ENCODE assay signal across 8 mouse cellular contexts in genomic region chr13:111904616-111905212, GRCm38 (mm10).
DNase-seq lines count a peak whose midpoint lies in the region; ATAC-seq and TF ChIP-seq lines count a peak whose summit lies in the region.

No protein-coding gene starts in this region.

- no peaks in the 10 kb centered on the region for H3K9me3 ChIP-seq in embryonic facial prominence, embryonic 15.5 days (replicated peaks)
- H3K9me3 ChIP-seq in hindbrain, embryonic 13.5 days, result no peaks in the 10 kb centered on the region
- H3K9me3 ChIP-seq in limb, embryonic 10.5 days (replicated peaks), result no peaks in the 10 kb centered on the region

- no peaks in the 10 kb centered on the region for H3K36me3 ChIP-seq in embryonic facial prominence, embryonic 15.5 days
- H3K36me3 ChIP-seq in hindbrain, embryonic 13.5 days, result no peaks in the 10 kb centered on the region
- no peaks in the 10 kb centered on the region for H3K36me3 ChIP-seq in limb, embryonic 10.5 days

- H3K27ac ChIP-seq in embryonic facial prominence, embryonic 15.5 days (replicated peaks), result peak overlapping the region; percentile 76
- peak overlapping the region; percentile 82 for H3K27ac ChIP-seq in hindbrain, embryonic 13.5 days
- peak overlapping the region; percentile 74 for H3K27ac ChIP-seq in limb, embryonic 10.5 days
- peak overlapping the region; percentile 98 for H3K27ac ChIP-seq in olfactory bulb, adult 2 months (ENCODE audit: insufficient read depth, low read depth, low read length)

- no peak for TF ChIP-seq CTCF in olfactory bulb, adult 2 months (IDR thresholded peaks at IDR 0.05; ENCODE audit: insufficient read depth, low read depth, low read length)

- peaks cover 15% of the 10 kb centered on the region; the same call in 1 of the 2 replicates for H3K4me1 ChIP-seq in embryonic facial prominence, embryonic 15.5 days
- peaks cover 11% of the 10 kb centered on the region for H3K4me1 ChIP-seq in hindbrain, embryonic 13.5 days (replicated peaks)
- H3K4me1 ChIP-seq in limb, embryonic 10.5 days, result peaks cover 9% of the 10 kb centered on the region
- H3K4me1 ChIP-seq in olfactory bulb, adult 2 months (ENCODE audit: control insufficient read depth, insufficient read depth, low read length), result peaks cover 10% of the 10 kb centered on the region

- H3K4me2 ChIP-seq in embryonic facial prominence, embryonic 15.5 days (replicated peaks), result peak overlapping the region; percentile 32
- peak overlapping the region; percentile 38 for H3K4me2 ChIP-seq in hindbrain, embryonic 13.5 days

- peak; percentile 13 for DNase-seq in thymus, postnatal 4 days
- no peak for DNase-seq in thymus, postnatal 36 days
- peak; percentile 43 for DNase-seq in limb, embryonic 10.5 days (ENCODE audit: low spot score)
- no peak for DNase-seq in adipocyte (ENCODE audit: low spot score)
- DNase-seq in urinary bladder, adult 18-20 months (ENCODE audit: low spot score in 2 of 2), result no peak

- 0 out of 2 replicates have a peak overlapping the region, but pooled peaks have one; percentile 1 for H3K4me3 ChIP-seq in embryonic facial prominence, embryonic 15.5 days (replicated peaks)
- no peak overlapping the region for H3K4me3 ChIP-seq in hindbrain, embryonic 13.5 days
- peak overlapping the region; percentile 24 for H3K4me3 ChIP-seq in limb, embryonic 10.5 days
- peak overlapping the region; percentile 12; the same call in 1 of the 2 replicates for H3K4me3 ChIP-seq in olfactory bulb, adult 2 months (ENCODE audit: insufficient read depth, low read depth, low read length)

- TF ChIP-seq POLR2A in olfactory bulb, adult 2 months (IDR thresholded peaks at IDR 0.05; ENCODE audit: insufficient read depth, low read depth, low read length), result no peak

- WGBS in embryonic facial prominence, embryonic 15.5 days, result 16% methylated on average over 15 of the region's 17 CpGs
- WGBS in hindbrain, embryonic 13.5 days, result 22% methylated on average over 17 of the region's 17 CpGs
- WGBS in limb, embryonic 10.5 days, result 33% methylated on average over 16 of the region's 17 CpGs
- 9% methylated on average over 17 of the region's 17 CpGs for WGBS in olfactory bulb, adult 2 months

- no peaks in the 10 kb centered on the region for H3K27me3 ChIP-seq in embryonic facial prominence, embryonic 15.5 days
- H3K27me3 ChIP-seq in hindbrain, embryonic 13.5 days, result no peaks in the 10 kb centered on the region
- no peaks in the 10 kb centered on the region for H3K27me3 ChIP-seq in limb, embryonic 10.5 days (ENCODE audit: low read depth, poor library complexity, severe bottlenecking)

- 0 out of 2 replicates have a peak overlapping the region, but pooled peaks have one; percentile 9 for H3K9ac ChIP-seq in embryonic facial prominence, embryonic 15.5 days
- H3K9ac ChIP-seq in hindbrain, embryonic 13.5 days, result peak overlapping the region; percentile 55

- ATAC-seq in embryonic facial prominence, embryonic 15.5 days (ENCODE audit: insufficient number of reproducible peaks, low FRiP score, low TSS enrichment, low read depth), result peak; percentile 54; the same call in 1 of the 2 replicates
- ATAC-seq in hindbrain, embryonic 13.5 days (ENCODE audit: low FRiP score), result peak; percentile 84

Comparison
In these comparisons a context has a peak if more than half of its experiments do, and no peak if none do; other contexts are left out.
1. DNase-seq: peak in thymus, postnatal 4 days (single experiment) and limb, embryonic 10.5 days (single experiment); none in thymus, postnatal 36 days (0 of 2), adipocyte (single experiment) and urinary bladder, adult 18-20 months (0 of 2).
2. Peak in every context shown above with its lines, with median percentiles within 50 percentile points of each other: H3K27ac ChIP-seq.